Mouse (Mus musculus) hindbrain, postnatal 0 days (tissue): Measurements from ENCODE around the gene Kif26b. TPM values are rescaled to one million over a fixed set of nuclear protein-coding genes. Genes with fewer than 3 reads are reported as not detected.
A peak's percentile ranks its signal among the peaks of the same experiment; 100 is the strongest.

Experiments used
- ATAC-seq: fragments of 200-750 bp; cut with Nextera tagmentation; 2 replicates; pipeline ENCODE4 v1.8.0; 2017; ENCODE audit warnings: mild to moderate bottlenecking, moderate TSS enrichment, moderate library complexity
- DNase-seq: peaks from one replicate; pipeline ENCODE4 v3.0.0-alpha.2; 2015; ENCODE audit warnings: low spot score
- H3K27ac ChIP-seq: fragments of 300-500 bp; sonication (generic); 2 replicates; pipeline ENCODE4 v1.5.1; 2014; ENCODE audit warnings: mild to moderate bottlenecking
- H3K27me3 ChIP-seq: fragments of 300-500 bp; sonication (generic); 2 replicates; pipeline ENCODE4 v1.6.1; 2014; ENCODE audit warnings: low read length, mixed read lengths; ENCODE audit not compliant: insufficient read depth
- H3K36me3 ChIP-seq: fragments of 300-500 bp; sonication (generic); 2 replicates; pipeline ENCODE4 v1.6.1; 2014; ENCODE audit warnings: low read length, mixed read lengths; ENCODE audit not compliant: insufficient read depth
- H3K4me1 ChIP-seq: fragments of 300-500 bp; sonication (generic); 2 replicates; pipeline ENCODE4 v1.6.1; 2014; ENCODE audit warnings: antibody characterized with exemption, low read length, mixed read lengths; ENCODE audit not compliant: insufficient read depth
- H3K4me2 ChIP-seq: fragments of 300-500 bp; sonication (generic); 2 replicates; pipeline ENCODE4 v1.6.1; 2014; ENCODE audit warnings: low read depth, mild to moderate bottlenecking, low read length, moderate library complexity, mixed read lengths
- H3K4me3 ChIP-seq: fragments of 300-500 bp; sonication (generic); 2 replicates; pipeline ENCODE4 v1.5.1; 2014; ENCODE audit warnings: low read length
- H3K9ac ChIP-seq: fragments of 300-500 bp; sonication (generic); replicated peaks from 2 replicates; pipeline ENCODE4 v1.6.1; 2014; ENCODE audit warnings: mild to moderate bottlenecking, low read length, moderate library complexity, mixed read lengths
- H3K9me3 ChIP-seq: fragments of 300-500 bp; sonication (generic); 2 replicates; pipeline ENCODE4 v1.6.1; 2016; ENCODE audit warnings: low read length, mixed read lengths
- CTCF ChIP-seq: IDR thresholded peaks from 2 replicates; pipeline ENCODE4 v1.5.1; 2016; ENCODE audit warnings: antibody characterized with exemption, control low read depth, low read depth
- WGBS: fragments of 180-500 bp; shearing (Covaris S2); extraction: QIAGEN DNeasy Blood & Tissue Kit; methylation state at CpG from one replicate; pipeline ENCODE4 v1.1.7; 2014; 5-methylcytosine and 5-hydroxymethylcytosine counted together
- polyA plus RNA-seq: library from polyadenylated mRNA; unstranded; fragments of >200 nt; fragmentation: Nextera tagmentation; extraction: Ambion mirVana; gene quantifications from 2 replicates; pipeline ENCODE4 v1.2.1, GENCODE M21; 2015
- total RNA-seq: library from RNA; depleted of rRNA; stranded (reverse); fragments of >200 nt; gene quantifications from 2 replicates; pipeline ENCODE4 v1.2.3, GENCODE M21; 2014

Gene Kif26b
- total and polyA plus RNA-seq, 2 experiments from 2014 or later = 5.8 to 59.7 TPM

- Histone ChIP-seq H3K27me3 (no peaks in the 10 kb centered on the region), H3K4me1 (peaks cover 4% of the 10 kb centered on the region; the same call in 1 of the 2 replicates), H3K9ac (no peak overlapping the region), H3K27ac (no peak overlapping the region), H3K4me3 (no peak overlapping the region), H3K4me2 (peak overlapping the region; percentile 24; the same call in 1 of the 2 replicates), H3K9me3 (no peaks in the 10 kb centered on the region), H3K36me3 (no peaks in the 10 kb centered on the region)
- WGBS = 45% methylated on average over 11 of the region's 11 CpGs
- no peak for TF ChIP-seq CTCF
- DNase-seq (no peak), ATAC-seq (no peak)
Measured at GRCm38 (mm10) chr1:178799836-178800552, 271.1 kb downstream of the Kif26b start.

- Histone ChIP-seq H3K27ac (no peak overlapping the region), H3K9ac (no peak overlapping the region), H3K4me3 (no peak overlapping the region), H3K4me1 (peaks cover 4% of the 10 kb centered on the region; the same call in 1 of the 2 replicates), H3K9me3 (no peaks in the 10 kb centered on the region), H3K4me2 (no peak overlapping the region), H3K27me3 (no peaks in the 10 kb centered on the region), H3K36me3 (no peaks in the 10 kb centered on the region)
- no peak for ATAC-seq
- 33% methylated on average over 3 of the region's 3 CpGs for whole genome bisulfite sequencing
- TF ChIP-seq CTCF = no peak
- DNase-seq = peak; percentile 45
Measured at GRCm38 (mm10) chr1:178803155-178803554, 274.2 kb downstream of the Kif26b start.

- Histone ChIP-seq H3K36me3 (no peaks in the 10 kb centered on the region), H3K27ac (no peak overlapping the region), H3K4me2 (no peak overlapping the region), H3K4me3 (no peak overlapping the region), H3K27me3 (no peaks in the 10 kb centered on the region), H3K4me1 (no peaks in the 10 kb centered on the region), H3K9ac (no peak overlapping the region), H3K9me3 (no peaks in the 10 kb centered on the region)
- DNase-seq (no peak), ATAC-seq (no peak)
- TF ChIP-seq CTCF = no peak
- 72% methylated on average over 6 of the region's 6 CpGs for WGBS
Measured at GRCm38 (mm10) chr1:178817476-178817875, 288.6 kb downstream of the Kif26b start.

DNA sequence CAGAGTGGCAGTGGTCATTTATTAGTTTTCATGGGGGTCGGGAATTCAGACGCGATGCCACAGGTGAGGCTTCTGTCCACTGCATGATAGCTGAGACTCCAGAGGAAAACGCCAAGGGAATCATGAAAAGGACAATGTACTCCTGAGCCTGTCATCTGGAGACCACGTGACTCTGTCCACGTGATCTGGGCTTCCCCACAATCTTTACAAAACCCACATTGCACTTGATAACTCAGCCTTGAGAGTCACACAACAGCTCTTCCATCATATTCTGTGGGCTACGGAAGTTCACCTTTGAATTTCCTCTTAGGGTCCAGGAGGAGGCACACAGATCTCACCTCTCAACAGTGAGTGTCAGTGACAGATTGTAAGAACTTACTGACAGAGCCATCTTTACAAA, 290.1 kb downstream of the Kif26b start:
- DNase-seq (no peak), ATAC-seq (no peak)
- Histone ChIP-seq H3K4me2 (no peak overlapping the region), H3K4me1 (no peaks in the 10 kb centered on the region), H3K27me3 (no peaks in the 10 kb centered on the region), H3K9me3 (no peaks in the 10 kb centered on the region), H3K9ac (no peak overlapping the region), H3K36me3 (no peaks in the 10 kb centered on the region), H3K27ac (no peak overlapping the region), H3K4me3 (no peak overlapping the region)
- WGBS = 89% methylated on average over 7 of the region's 7 CpGs
- no peak for TF ChIP-seq CTCF

GRCm38 (mm10) chr1:178820079-178820478, 291.2 kb downstream of the Kif26b start:
- no peak for DNase-seq
- no peaks in the 10 kb centered on the region for H3K9me3 ChIP-seq
- no peak for ATAC-seq
- WGBS = 63% methylated on average over 3 of the region's 3 CpGs
- no peak overlapping the region for H3K9ac ChIP-seq
- H3K27ac ChIP-seq = no peak overlapping the region
- no peaks in the 10 kb centered on the region for H3K36me3 ChIP-seq
- no peaks in the 10 kb centered on the region for H3K27me3 ChIP-seq
- no peak for TF ChIP-seq CTCF
- no peaks in the 10 kb centered on the region for H3K4me1 ChIP-seq
- H3K4me3 ChIP-seq = no peak overlapping the region
- H3K4me2 ChIP-seq = no peak overlapping the region

- no peaks in the 10 kb centered on the region for H3K36me3 ChIP-seq
- ATAC-seq (peak; percentile 81), DNase-seq (peak; percentile 45)
- H3K4me3 ChIP-seq = no peak overlapping the region
- no peaks in the 10 kb centered on the region for H3K27me3 ChIP-seq
- no peak overlapping the region for H3K9ac ChIP-seq
- H3K27ac ChIP-seq = no peak overlapping the region
- 52% methylated on average over 14 of the region's 14 CpGs for WGBS
- no peak overlapping the region for H3K4me2 ChIP-seq
- no peaks in the 10 kb centered on the region for H3K9me3 ChIP-seq
- 0 out of 2 replicates have a peak, but pooled peaks have one; percentile 3 for TF ChIP-seq CTCF
- no peaks in the 10 kb centered on the region for H3K4me1 ChIP-seq
Measured at GRCm38 (mm10) chr1:178820556-178821435, 291.9 kb downstream of the Kif26b start.
